Mouse (Mus musculus): ENCODE results near the gene Mrps25. TPM values are rescaled to one million over a fixed set of nuclear protein-coding genes. Genes with fewer than 3 reads are reported as not detected.

Gene Mrps25
- polyA plus RNA-seq, 1 experiment from 2014 or later = 65.8 TPM

DNA sequence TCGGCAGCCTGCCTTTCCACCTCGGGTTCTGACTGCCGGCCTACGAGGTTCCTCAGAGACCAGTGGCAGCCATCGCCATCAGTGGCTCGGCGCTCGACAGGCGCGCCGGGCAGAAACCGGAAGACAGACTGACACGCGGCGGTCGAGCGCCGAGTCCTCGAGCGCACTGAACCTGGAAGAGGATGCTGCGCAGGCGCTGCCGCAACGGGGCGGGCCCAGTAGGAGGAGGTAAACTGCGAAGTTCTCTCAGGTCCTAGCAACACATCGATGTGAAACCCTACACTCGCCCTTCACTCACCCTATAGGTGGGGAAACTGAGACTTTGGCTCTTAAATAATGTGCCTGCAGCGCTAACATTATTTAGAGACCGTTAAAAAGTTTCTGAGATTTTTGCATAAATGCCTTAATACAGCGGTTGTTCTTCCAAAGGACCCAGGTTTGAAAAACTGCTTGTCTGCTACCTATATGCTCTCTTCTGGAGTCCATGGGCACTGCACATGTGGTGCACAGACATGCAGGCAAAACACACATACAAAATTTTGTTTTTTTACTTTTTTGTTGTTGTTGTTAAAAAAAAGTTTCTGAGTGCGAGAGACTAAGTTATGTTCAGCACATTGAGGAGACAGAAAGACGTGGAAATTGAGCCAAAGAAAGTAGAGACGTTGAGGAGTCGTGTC lies 31.1 kb upstream of the Mrps25 start, which contains the start of gene Rbsn:
Rbsn (minus strand) TSS at position 153 of the 677 bp plus-strand sequence.
- H3K4me3 ChIP-seq (replicated peaks; ENCODE audit: low read length) = peak within 1 kb of the TSS; percentile 86
- peak within 1 kb of the TSS; percentile 96 for H3K9ac ChIP-seq (replicated peaks; ENCODE audit: low read depth, low read length)
- ATAC-seq = peak; percentile 98
- H3K4me1 ChIP-seq (replicated peaks; ENCODE audit: control insufficient read depth, insufficient read depth, low read length) = peaks cover 15% of the 10 kb centered on the region
- no peaks in the 10 kb centered on the region for H3K9me3 ChIP-seq (ENCODE audit: control insufficient read depth, low read length)
- 0 out of 2 replicates have a peak, but pooled peaks cover 4% of the 10 kb centered on the region for H3K36me3 ChIP-seq (ENCODE audit: control insufficient read depth, insufficient read depth)
- H3K27ac ChIP-seq (ENCODE audit: low read length) = peak within 1 kb of the TSS; percentile 89
- H3K4me2 ChIP-seq (ENCODE audit: low read length) = peak within 1 kb of the TSS; percentile 97
- 9% methylated on average over 35 of the region's 35 CpGs for WGBS
- no peaks in the 10 kb centered on the region for H3K27me3 ChIP-seq (replicated peaks; ENCODE audit: control insufficient read depth, insufficient read depth, low read length)

DNA sequence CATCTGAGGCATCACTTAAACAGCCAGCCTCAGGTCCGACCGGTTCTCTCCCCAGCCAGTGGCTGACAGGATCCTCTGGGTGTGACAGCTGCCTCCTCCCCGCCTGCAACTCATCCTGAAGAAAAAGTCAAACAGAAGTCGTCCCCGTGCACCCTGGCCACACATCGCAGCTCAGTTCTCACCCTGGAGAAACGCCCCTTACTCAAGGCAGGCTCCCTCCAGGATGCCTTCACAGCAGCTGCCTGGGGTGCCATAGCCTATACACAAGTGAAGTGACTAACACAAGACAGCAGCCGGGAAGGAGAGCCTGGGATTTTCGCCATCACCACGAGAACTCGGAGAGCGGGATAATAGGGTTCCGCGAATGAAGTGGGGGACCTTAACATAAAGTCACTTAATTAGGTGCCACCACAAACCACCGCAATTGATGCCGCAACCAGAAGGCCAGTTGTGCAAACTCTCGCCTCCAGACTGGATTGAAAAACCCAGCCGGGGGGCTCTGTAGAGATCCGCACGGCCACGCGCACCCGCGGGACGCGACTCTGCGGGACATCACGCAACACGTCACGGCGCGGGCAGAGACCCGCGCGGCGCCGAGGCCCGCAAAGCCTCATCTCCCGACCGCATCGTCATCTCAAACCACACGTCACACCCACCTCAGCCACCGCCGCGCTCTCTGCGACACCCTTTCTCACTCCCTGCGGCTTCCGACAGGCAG lies 30.4 kb upstream of the Mrps25 start:
- Histone ChIP-seq H3K9ac (replicated peaks; ENCODE audit: low read depth, low read length) (peak overlapping the region; percentile 96), H3K36me3 (ENCODE audit: control insufficient read depth, insufficient read depth) (0 out of 2 replicates have a peak, but pooled peaks cover 4% of the 10 kb centered on the region), H3K27ac (ENCODE audit: low read length) (peak overlapping the region; percentile 89), H3K9me3 (ENCODE audit: control insufficient read depth, low read length) (no peaks in the 10 kb centered on the region), H3K4me1 (replicated peaks; ENCODE audit: control insufficient read depth, insufficient read depth, low read length) (peaks cover 15% of the 10 kb centered on the region), H3K4me2 (ENCODE audit: low read length) (peak overlapping the region; percentile 97), H3K4me3 (replicated peaks; ENCODE audit: low read length) (peak overlapping the region; percentile 86), H3K27me3 (replicated peaks; ENCODE audit: control insufficient read depth, insufficient read depth, low read length) (no peaks in the 10 kb centered on the region)
- ATAC-seq = peak; percentile 82
- WGBS = 1% methylated on average over 48 of the region's 48 CpGs

DNA sequence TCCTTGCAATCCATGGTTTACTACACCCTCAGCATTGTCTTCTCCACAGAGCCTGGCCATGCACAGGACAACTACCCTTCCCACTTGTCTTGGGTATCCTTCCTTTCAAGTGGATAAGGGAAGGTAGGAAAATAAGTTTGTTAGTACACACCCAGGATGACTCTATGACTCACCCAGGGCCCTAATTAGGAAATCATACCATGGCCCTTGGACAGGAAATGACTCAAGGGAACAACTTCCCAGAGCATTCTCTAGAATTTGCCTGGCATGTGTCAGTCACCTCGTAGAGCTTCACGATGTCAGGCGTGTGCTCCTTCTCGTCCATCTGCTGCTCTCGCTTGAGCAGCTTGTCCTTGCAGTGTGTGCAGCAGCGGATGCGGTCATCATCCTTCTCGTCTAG lies 15.6 kb upstream of the Mrps25 start:
- no peaks in the 10 kb centered on the region for H3K27me3 ChIP-seq (replicated peaks; ENCODE audit: control insufficient read depth, insufficient read depth, low read length)
- H3K36me3 ChIP-seq (ENCODE audit: control insufficient read depth, insufficient read depth) = peaks cover 40% of the 10 kb centered on the region
- no peaks in the 10 kb centered on the region for H3K9me3 ChIP-seq (ENCODE audit: control insufficient read depth, low read length)
- 90% methylated on average over 8 of the region's 8 CpGs for WGBS
- no peak for ATAC-seq
- H3K4me3 ChIP-seq (replicated peaks; ENCODE audit: low read length) = no peak overlapping the region
- no peaks in the 10 kb centered on the region for H3K4me1 ChIP-seq (replicated peaks; ENCODE audit: control insufficient read depth, insufficient read depth, low read length)
- no peak overlapping the region for H3K4me2 ChIP-seq (ENCODE audit: low read length)
- no peak overlapping the region for H3K9ac ChIP-seq (replicated peaks; ENCODE audit: low read depth, low read length)
- no peak overlapping the region for H3K27ac ChIP-seq (ENCODE audit: low read length)

DNA sequence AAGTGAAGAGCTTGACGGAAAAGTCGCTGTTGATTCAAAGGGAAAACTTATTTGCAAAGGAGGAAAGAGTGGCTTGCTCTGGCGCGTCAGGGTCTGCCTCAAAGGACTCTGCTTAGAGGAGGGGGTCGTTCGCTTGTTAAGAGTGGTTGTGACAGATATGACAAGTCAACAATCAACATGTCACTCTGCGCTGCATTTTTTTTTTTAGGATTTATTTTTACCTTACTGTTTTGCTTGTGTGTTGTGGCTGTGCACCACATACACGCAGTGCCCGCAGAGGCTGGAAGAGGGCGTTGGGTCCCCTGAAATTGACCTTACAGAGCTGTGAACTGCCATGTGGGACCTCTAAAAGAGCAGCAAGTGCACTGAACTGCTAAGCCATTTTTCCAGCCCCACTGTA lies 345 bp upstream of the Mrps25 start:
- ATAC-seq = peak; percentile 78
- 2% methylated on average over 10 of the region's 10 CpGs for WGBS

DNA sequence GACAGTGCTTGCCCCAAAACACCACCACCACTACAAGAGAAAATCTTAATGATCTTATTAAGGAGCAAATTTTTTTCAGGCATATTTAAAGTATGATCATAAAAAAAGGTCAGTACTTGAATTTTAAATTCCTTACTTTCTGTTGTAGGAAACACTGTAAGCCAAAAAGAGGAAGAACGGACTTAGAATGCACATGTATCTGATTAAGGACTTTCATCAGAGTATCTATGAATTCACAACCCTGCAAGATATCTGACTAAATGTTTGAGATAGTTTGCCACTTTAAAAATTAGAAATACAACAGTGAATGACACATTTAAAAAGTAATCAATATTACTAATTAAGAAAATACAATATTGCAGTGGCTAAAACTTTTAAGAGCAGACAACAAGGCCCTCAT lies 7.4 kb downstream of the Mrps25 start:
- no peaks in the 10 kb centered on the region for H3K4me1 ChIP-seq (replicated peaks; ENCODE audit: control insufficient read depth, insufficient read depth, low read length)
- peaks cover 8% of the 10 kb centered on the region; the same call in 1 of the 2 replicates for H3K9me3 ChIP-seq (ENCODE audit: control insufficient read depth, low read length)
- no peak overlapping the region for H3K4me3 ChIP-seq (replicated peaks; ENCODE audit: low read length)
- WGBS = 96% methylated on average over 1 of the region's 1 CpGs
- no peak overlapping the region for H3K9ac ChIP-seq (replicated peaks; ENCODE audit: low read depth, low read length)
- peaks cover 19% of the 10 kb centered on the region for H3K36me3 ChIP-seq (ENCODE audit: control insufficient read depth, insufficient read depth)
- H3K4me2 ChIP-seq (ENCODE audit: low read length) = no peak overlapping the region
- no peak overlapping the region for H3K27ac ChIP-seq (ENCODE audit: low read length)
- ATAC-seq = no peak
- no peaks in the 10 kb centered on the region for H3K27me3 ChIP-seq (replicated peaks; ENCODE audit: control insufficient read depth, insufficient read depth, low read length)

More for the DNA sequence above, 345 bp upstream of the Mrps25 start:
- Histone ChIP-seq H3K9ac (replicated peaks; ENCODE audit: low read depth, low read length) (peak overlapping the region; percentile 70), H3K4me3 (replicated peaks; ENCODE audit: low read length) (peak overlapping the region; percentile 60), H3K4me2 (ENCODE audit: low read length) (peak overlapping the region; percentile 53), H3K9me3 (ENCODE audit: control insufficient read depth, low read length) (peaks cover 7% of the 10 kb centered on the region; the same call in 1 of the 2 replicates), H3K36me3 (ENCODE audit: control insufficient read depth, insufficient read depth) (peaks cover 8% of the 10 kb centered on the region), H3K27me3 (replicated peaks; ENCODE audit: control insufficient read depth, insufficient read depth, low read length) (no peaks in the 10 kb centered on the region), H3K4me1 (replicated peaks; ENCODE audit: control insufficient read depth, insufficient read depth, low read length) (peaks cover 11% of the 10 kb centered on the region), H3K27ac (ENCODE audit: low read length) (peak overlapping the region; percentile 68)

DNA sequence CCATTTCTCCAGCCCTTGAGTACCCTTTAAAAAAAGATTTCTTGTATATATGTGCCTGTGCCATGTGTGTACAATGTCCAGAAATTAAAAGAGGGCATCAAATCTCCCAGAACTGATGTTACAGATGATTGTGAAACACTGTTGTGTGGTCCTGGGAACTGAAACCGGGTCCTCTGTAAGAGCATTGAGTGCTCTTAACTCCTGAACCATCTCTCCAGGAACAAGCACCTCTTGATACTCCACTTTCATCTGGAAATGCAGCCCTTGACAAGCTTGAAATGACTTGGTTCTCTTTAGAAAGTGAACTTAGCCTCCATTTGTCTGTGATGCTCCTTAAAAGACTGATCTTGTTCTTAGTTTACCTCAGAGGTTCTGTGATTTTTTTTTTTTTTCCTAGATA lies 21.1 kb downstream of the Mrps25 start:
- Histone ChIP-seq H3K27ac (ENCODE audit: low read length) (no peak overlapping the region), H3K4me2 (ENCODE audit: low read length) (no peak overlapping the region), H3K9ac (replicated peaks; ENCODE audit: low read depth, low read length) (no peak overlapping the region), H3K9me3 (ENCODE audit: control insufficient read depth, low read length) (no peaks in the 10 kb centered on the region), H3K27me3 (replicated peaks; ENCODE audit: control insufficient read depth, insufficient read depth, low read length) (no peaks in the 10 kb centered on the region), H3K36me3 (ENCODE audit: control insufficient read depth, insufficient read depth) (peaks cover 46% of the 10 kb centered on the region), H3K4me1 (replicated peaks; ENCODE audit: control insufficient read depth, insufficient read depth, low read length) (no peaks in the 10 kb centered on the region), H3K4me3 (replicated peaks; ENCODE audit: low read length) (no peak overlapping the region)
- no peak for ATAC-seq
- WGBS = 91% methylated on average over 1 of the region's 1 CpGs

DNA sequence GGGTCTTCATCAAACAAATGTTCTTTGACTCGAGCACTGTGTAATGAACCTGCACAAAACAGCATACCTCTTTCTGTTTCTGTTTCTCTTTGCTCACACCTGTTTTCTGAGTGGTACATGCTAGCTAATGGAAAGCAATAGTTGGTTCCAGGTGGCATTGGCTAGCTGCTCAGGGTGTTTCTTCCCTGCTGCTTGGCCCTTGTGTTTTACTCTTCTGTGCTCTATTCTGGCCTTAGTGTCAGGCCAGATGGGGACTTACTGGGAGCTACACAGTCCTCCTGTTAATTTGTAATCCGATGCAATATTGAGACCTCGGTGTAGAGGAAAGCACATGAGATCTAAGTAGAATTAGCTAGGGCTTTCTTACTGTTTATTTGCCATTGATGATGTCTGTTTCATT lies 25.0 kb downstream of the Mrps25 start:
- H3K4me1 ChIP-seq (replicated peaks; ENCODE audit: control insufficient read depth, insufficient read depth, low read length) = no peaks in the 10 kb centered on the region
- H3K9ac ChIP-seq (replicated peaks; ENCODE audit: low read depth, low read length) = no peak overlapping the region
- no peak for ATAC-seq
- no peaks in the 10 kb centered on the region for H3K9me3 ChIP-seq (ENCODE audit: control insufficient read depth, low read length)
- H3K4me3 ChIP-seq (replicated peaks; ENCODE audit: low read length) = no peak overlapping the region
- 90% methylated on average over 3 of the region's 3 CpGs for WGBS
- no peaks in the 10 kb centered on the region for H3K27me3 ChIP-seq (replicated peaks; ENCODE audit: control insufficient read depth, insufficient read depth, low read length)
- H3K4me2 ChIP-seq (ENCODE audit: low read length) = no peak overlapping the region
- H3K27ac ChIP-seq (ENCODE audit: low read length) = no peak overlapping the region
- H3K36me3 ChIP-seq (ENCODE audit: control insufficient read depth, insufficient read depth) = peaks cover 57% of the 10 kb centered on the region

DNA sequence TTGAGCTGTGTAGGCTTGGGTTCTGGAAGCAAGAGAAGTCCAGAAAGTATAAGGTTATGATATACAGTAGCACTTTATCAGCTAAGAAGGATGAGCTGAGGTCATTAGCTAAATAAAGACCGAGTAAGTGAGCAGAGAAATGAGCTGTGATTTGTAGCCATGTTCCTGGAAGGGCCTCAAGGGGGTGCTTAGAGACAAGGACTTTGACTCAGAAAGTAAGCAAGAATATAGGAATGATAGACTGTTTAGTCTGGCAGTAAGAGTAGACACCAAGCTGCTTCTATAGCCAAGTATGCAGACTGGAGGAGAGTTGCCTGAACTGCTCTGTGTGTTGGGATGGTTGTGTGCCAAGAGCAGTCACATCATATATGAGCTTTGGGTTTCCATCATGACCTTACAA lies 30.1 kb downstream of the Mrps25 start:
- no peak overlapping the region for H3K4me2 ChIP-seq (ENCODE audit: low read length)
- H3K27ac ChIP-seq (ENCODE audit: low read length) = no peak overlapping the region
- H3K27me3 ChIP-seq (replicated peaks; ENCODE audit: control insufficient read depth, insufficient read depth, low read length) = no peaks in the 10 kb centered on the region
- no peak overlapping the region for H3K9ac ChIP-seq (replicated peaks; ENCODE audit: low read depth, low read length)
- 87% methylated on average over 1 of the region's 1 CpGs for WGBS
- no peak overlapping the region for H3K4me3 ChIP-seq (replicated peaks; ENCODE audit: low read length)
- no peak for ATAC-seq
- H3K36me3 ChIP-seq (ENCODE audit: control insufficient read depth, insufficient read depth) = peaks cover 41% of the 10 kb centered on the region
- H3K9me3 ChIP-seq (ENCODE audit: control insufficient read depth, low read length) = no peaks in the 10 kb centered on the region
- H3K4me1 ChIP-seq (replicated peaks; ENCODE audit: control insufficient read depth, insufficient read depth, low read length) = no peaks in the 10 kb centered on the region

DNA sequence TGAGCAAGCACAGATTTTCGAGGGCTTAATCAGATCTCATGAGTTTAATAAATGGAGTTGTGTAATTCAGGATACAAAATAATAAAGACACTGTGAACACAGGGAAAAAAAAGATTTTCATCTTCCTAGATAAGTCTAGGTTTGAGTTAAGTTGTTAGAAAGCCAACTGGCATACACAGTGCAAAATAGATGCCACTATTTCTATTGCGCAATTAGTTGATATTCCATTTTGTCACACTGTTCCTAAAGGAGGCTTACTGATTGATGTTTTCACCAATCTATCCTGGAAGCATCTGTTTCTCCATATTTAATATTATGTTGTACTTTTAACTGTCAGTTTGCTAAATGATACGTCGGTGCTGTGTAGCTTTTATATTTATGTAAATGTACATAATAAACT lies 38.0 kb downstream of the Mrps25 start:
- H3K36me3 ChIP-seq (ENCODE audit: control insufficient read depth, insufficient read depth) = peaks cover 13% of the 10 kb centered on the region
- no peak overlapping the region for H3K9ac ChIP-seq (replicated peaks; ENCODE audit: low read depth, low read length)
- H3K4me3 ChIP-seq (replicated peaks; ENCODE audit: low read length) = no peak overlapping the region
- no peaks in the 10 kb centered on the region for H3K9me3 ChIP-seq (ENCODE audit: control insufficient read depth, low read length)
- no peak overlapping the region for H3K27ac ChIP-seq (ENCODE audit: low read length)
- no peak for ATAC-seq
- H3K4me1 ChIP-seq (replicated peaks; ENCODE audit: control insufficient read depth, insufficient read depth, low read length) = no peaks in the 10 kb centered on the region
- 72% methylated on average over 4 of the region's 4 CpGs for WGBS
- H3K27me3 ChIP-seq (replicated peaks; ENCODE audit: control insufficient read depth, insufficient read depth, low read length) = no peaks in the 10 kb centered on the region
- H3K4me2 ChIP-seq (ENCODE audit: low read length) = no peak overlapping the region
